Mouse (Mus musculus) megakaryocyte, embryonic 14.5 days (primary cell): ENCODE measurements at regions not wholly inside any gene's neighbourhood (a gene's known extent, or its start where the extent isn't known, plus 50 kb on each side); places are given as distances from the start of the nearest gene placed in this dataset.

Experiments
- H3K27me3 ChIP-seq: replicated peaks from 2 replicates; pipeline ENCODE3; 2012; ENCODE audit warnings: inconsistent platforms
- H3K36me3 ChIP-seq: replicated peaks from 2 replicates; pipeline ENCODE3; 2012; ENCODE audit warnings: low read length, inconsistent platforms, mixed read lengths
- H3K4me1 ChIP-seq: 2 replicates; pipeline ENCODE4 v1.6.1; 2012; ENCODE audit warnings: inconsistent platforms
- H3K4me3 ChIP-seq: replicated peaks from 2 replicates; pipeline ENCODE3; 2012; ENCODE audit warnings: moderate library complexity, mild to moderate bottlenecking, inconsistent platforms
- H3K9me3 ChIP-seq: 2 replicates; pipeline ENCODE4 v1.6.1; 2012; ENCODE audit warnings: inconsistent platforms
- FLI1 ChIP-seq: IDR thresholded peaks from 2 replicates; pipeline ENCODE4 v1.6.1; 2012; ENCODE audit warnings: low read length, inconsistent platforms, mixed read lengths
- GATA1 ChIP-seq: IDR thresholded peaks from 3 replicates; pipeline ENCODE4 v1.6.1; 2012; ENCODE audit warnings: mixed read lengths, low read length, inconsistent platforms, borderline replicate concordance

GRCm38 (mm10) chr10:12285679-12286078, 583.5 kb downstream of the Utrn start:
- Histone ChIP-seq H3K4me3 (no peak overlapping the region), H3K27me3 (no peaks in the 10 kb centered on the region), H3K4me1 (no peaks in the 10 kb centered on the region), H3K9me3 (no peaks in the 10 kb centered on the region), H3K36me3 (no peaks in the 10 kb centered on the region)
- TF ChIP-seq GATA1 (no peak), FLI1 (no peak)

- TF ChIP-seq GATA1 (no peak), FLI1 (no peak)
- H3K9me3 ChIP-seq = no peaks in the 10 kb centered on the region
Measured at GRCm38 (mm10) chr10:12298887-12299286, 570.3 kb downstream of the Utrn start.

GRCm38 (mm10) chr10:12302396-12302795, 566.8 kb downstream of the Utrn start:
- TF ChIP-seq FLI1 (no peak), GATA1 (no peak)

More at GRCm38 (mm10) chr10:12298887-12299286, 570.3 kb downstream of the Utrn start:
- Histone ChIP-seq H3K4me1 (peaks cover 2% of the 10 kb centered on the region; the same call in 1 of the 2 replicates), H3K36me3 (no peaks in the 10 kb centered on the region), H3K27me3 (no peaks in the 10 kb centered on the region), H3K4me3 (no peak overlapping the region)

GRCm38 (mm10) chr10:12320311-12320710, 548.9 kb downstream of the Utrn start:
- Histone ChIP-seq H3K27me3 (no peaks in the 10 kb centered on the region), H3K4me3 (no peak overlapping the region), H3K4me1 (no peaks in the 10 kb centered on the region)

More at GRCm38 (mm10) chr10:12302396-12302795, 566.8 kb downstream of the Utrn start:
- H3K4me1 ChIP-seq = peaks cover 2% of the 10 kb centered on the region; the same call in 1 of the 2 replicates
- H3K27me3 ChIP-seq = no peaks in the 10 kb centered on the region
- H3K9me3 ChIP-seq = no peaks in the 10 kb centered on the region
- no peak overlapping the region for H3K4me3 ChIP-seq
- no peaks in the 10 kb centered on the region for H3K36me3 ChIP-seq

More at GRCm38 (mm10) chr10:12320311-12320710, 548.9 kb downstream of the Utrn start:
- TF ChIP-seq FLI1 (no peak), GATA1 (no peak)
- H3K36me3 ChIP-seq = no peaks in the 10 kb centered on the region
- no peaks in the 10 kb centered on the region for H3K9me3 ChIP-seq
